Mouse (Mus musculus): Measurements from ENCODE around the gene Cltc. TPM values are rescaled to one million over a fixed set of nuclear protein-coding genes. Genes with fewer than 3 reads are reported as not detected.

The Cltc gene
- polyA plus RNA-seq, 1 experiment from 2014 or later, result 214 TPM

DNA sequence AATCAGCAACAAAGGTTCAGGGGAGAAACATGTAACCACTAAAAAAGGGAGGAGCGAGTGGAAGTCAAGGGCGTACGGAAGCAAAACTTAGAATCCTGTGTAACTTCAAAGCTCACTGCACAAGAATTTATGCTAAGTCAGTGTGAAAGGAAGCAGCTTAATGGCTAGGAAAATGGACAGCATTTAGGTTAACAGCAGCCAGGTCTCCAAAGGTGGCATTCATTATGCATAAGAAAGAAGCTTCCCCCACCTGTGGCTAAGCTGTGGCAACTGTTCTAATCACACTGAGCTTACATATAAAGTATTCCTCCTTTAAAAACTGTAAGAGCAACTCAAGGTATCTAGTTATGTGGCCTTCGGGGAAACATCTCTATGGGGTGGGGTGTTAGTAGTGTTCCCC is 56.2 kb downstream of the Cltc start:
- H3K36me3 ChIP-seq (ENCODE audit: control insufficient read depth, insufficient read depth, low read length), result peaks cover 23% of the 10 kb centered on the region
- no peaks in the 10 kb centered on the region for H3K27me3 ChIP-seq (ENCODE audit: control insufficient read depth, insufficient read depth, low read length)
- no peak overlapping the region for H3K4me3 ChIP-seq (ENCODE audit: low read depth, low read length)
- DNase-seq (ENCODE audit: low spot score) (no peak), ATAC-seq (ENCODE audit: insufficient read depth, low FRiP score, low TSS enrichment) (no peak)
- H3K9ac ChIP-seq (ENCODE audit: low read length), result no peak overlapping the region
- H3K9me3 ChIP-seq (ENCODE audit: control insufficient read depth, low read length), result no peaks in the 10 kb centered on the region
- no peak overlapping the region for H3K27ac ChIP-seq (ENCODE audit: low read depth, low read length)
- no peaks in the 10 kb centered on the region for H3K4me1 ChIP-seq (ENCODE audit: control insufficient read depth, insufficient read depth, low read length)
- no peak overlapping the region for H3K4me2 ChIP-seq (ENCODE audit: low read depth)
- 92% methylated on average over 4 of the region's 4 CpGs for WGBS

GRCm38 (mm10) chr11:86695461-86695860 is 61.9 kb downstream of the Cltc start:
- H3K9me3 ChIP-seq (ENCODE audit: control insufficient read depth, low read length), result no peaks in the 10 kb centered on the region
- no peak overlapping the region for H3K9ac ChIP-seq (ENCODE audit: low read length)
- DNase-seq (ENCODE audit: low spot score) (no peak), ATAC-seq (ENCODE audit: insufficient read depth, low FRiP score, low TSS enrichment) (no peak)
- H3K27me3 ChIP-seq (ENCODE audit: control insufficient read depth, insufficient read depth, low read length), result no peaks in the 10 kb centered on the region
- H3K4me2 ChIP-seq (ENCODE audit: low read depth), result no peak overlapping the region
- no peak overlapping the region for H3K4me3 ChIP-seq (ENCODE audit: low read depth, low read length)
- no peak overlapping the region for H3K27ac ChIP-seq (ENCODE audit: low read depth, low read length)
- H3K4me1 ChIP-seq (ENCODE audit: control insufficient read depth, insufficient read depth, low read length), result no peaks in the 10 kb centered on the region
- H3K36me3 ChIP-seq (ENCODE audit: control insufficient read depth, insufficient read depth, low read length), result peaks cover 14% of the 10 kb centered on the region
- WGBS, result 74% methylated on average over 4 of the region's 4 CpGs

- no peaks in the 10 kb centered on the region for H3K27me3 ChIP-seq (ENCODE audit: control insufficient read depth, insufficient read depth, low read length)
- H3K9me3 ChIP-seq (ENCODE audit: control insufficient read depth, low read length), result no peaks in the 10 kb centered on the region
- DNase-seq (ENCODE audit: low spot score), result no peak
- WGBS, result 87% methylated on average over 2 of the region's 2 CpGs
- no peak overlapping the region for H3K27ac ChIP-seq (ENCODE audit: low read depth, low read length)
- no peak for ATAC-seq (ENCODE audit: insufficient read depth, low FRiP score, low TSS enrichment)
- peaks cover 11% of the 10 kb centered on the region for H3K36me3 ChIP-seq (ENCODE audit: control insufficient read depth, insufficient read depth, low read length)
- H3K9ac ChIP-seq (ENCODE audit: low read length), result no peak overlapping the region
- H3K4me2 ChIP-seq (ENCODE audit: low read depth), result no peak overlapping the region
- no peaks in the 10 kb centered on the region for H3K4me1 ChIP-seq (ENCODE audit: control insufficient read depth, insufficient read depth, low read length)
- no peak overlapping the region for H3K4me3 ChIP-seq (ENCODE audit: low read depth, low read length)
These were observed 64.8 kb downstream of the Cltc start for GRCm38 (mm10) chr11:86692546-86692945.

DNA sequence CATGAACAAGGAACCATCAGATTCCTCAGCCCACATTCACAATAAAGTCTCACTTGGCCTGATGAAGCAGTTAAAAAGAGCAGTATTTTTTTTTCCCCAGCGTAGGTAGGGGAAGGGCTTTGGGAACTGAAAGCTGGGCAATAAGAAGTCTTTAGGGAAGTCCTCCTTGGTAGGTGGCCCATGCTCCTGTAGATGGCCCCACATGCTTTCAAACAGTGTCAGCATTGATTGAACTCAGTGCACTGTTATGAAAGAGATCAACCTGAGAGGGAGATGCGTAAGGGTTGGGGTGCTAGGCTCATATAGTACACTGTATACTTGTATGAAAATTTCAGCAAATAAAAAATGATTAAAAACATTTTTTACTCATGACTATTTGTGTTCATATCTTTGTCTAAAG is 65.4 kb downstream of the Cltc start:
- Histone ChIP-seq H3K4me3 (ENCODE audit: low read depth, low read length) (no peak overlapping the region), H3K4me2 (ENCODE audit: low read depth) (no peak overlapping the region), H3K9ac (ENCODE audit: low read length) (no peak overlapping the region), H3K27ac (ENCODE audit: low read depth, low read length) (no peak overlapping the region), H3K9me3 (ENCODE audit: control insufficient read depth, low read length) (no peaks in the 10 kb centered on the region), H3K4me1 (ENCODE audit: control insufficient read depth, insufficient read depth, low read length) (no peaks in the 10 kb centered on the region), H3K27me3 (ENCODE audit: control insufficient read depth, insufficient read depth, low read length) (no peaks in the 10 kb centered on the region), H3K36me3 (ENCODE audit: control insufficient read depth, insufficient read depth, low read length) (peaks cover 11% of the 10 kb centered on the region)
- ATAC-seq (ENCODE audit: insufficient read depth, low FRiP score, low TSS enrichment) (no peak), DNase-seq (ENCODE audit: low spot score) (no peak)
- WGBS, result 95% methylated on average over 2 of the region's 2 CpGs

DNA sequence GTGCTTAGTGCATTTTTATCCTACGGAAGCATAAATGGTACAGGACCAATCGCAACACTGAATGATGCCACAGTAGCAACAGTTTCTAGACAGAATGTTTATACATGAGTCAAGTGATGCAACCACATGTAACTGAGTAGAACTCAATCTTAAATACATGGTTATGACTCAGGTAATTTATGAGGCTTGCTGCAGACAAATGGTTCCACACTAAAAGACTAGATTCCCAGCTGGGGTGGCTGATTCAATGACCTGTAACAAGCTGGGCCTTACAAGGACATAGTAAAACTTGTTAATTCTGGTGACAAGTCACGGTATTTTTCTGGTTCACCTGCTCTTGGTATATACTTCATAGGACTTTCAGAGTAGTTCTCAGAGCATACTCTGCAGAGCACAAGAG is 65.9 kb downstream of the Cltc start:
- no peaks in the 10 kb centered on the region for H3K4me1 ChIP-seq (ENCODE audit: control insufficient read depth, insufficient read depth, low read length)
- 94% methylated on average over 3 of the region's 3 CpGs for WGBS
- no peak overlapping the region for H3K4me2 ChIP-seq (ENCODE audit: low read depth)
- DNase-seq (ENCODE audit: low spot score) (no peak), ATAC-seq (ENCODE audit: insufficient read depth, low FRiP score, low TSS enrichment) (no peak)
- H3K27ac ChIP-seq (ENCODE audit: low read depth, low read length), result no peak overlapping the region
- H3K4me3 ChIP-seq (ENCODE audit: low read depth, low read length), result no peak overlapping the region
- no peak overlapping the region for H3K9ac ChIP-seq (ENCODE audit: low read length)
- peaks cover 11% of the 10 kb centered on the region for H3K36me3 ChIP-seq (ENCODE audit: control insufficient read depth, insufficient read depth, low read length)
- H3K27me3 ChIP-seq (ENCODE audit: control insufficient read depth, insufficient read depth, low read length), result no peaks in the 10 kb centered on the region
- no peaks in the 10 kb centered on the region for H3K9me3 ChIP-seq (ENCODE audit: control insufficient read depth, low read length)

DNA sequence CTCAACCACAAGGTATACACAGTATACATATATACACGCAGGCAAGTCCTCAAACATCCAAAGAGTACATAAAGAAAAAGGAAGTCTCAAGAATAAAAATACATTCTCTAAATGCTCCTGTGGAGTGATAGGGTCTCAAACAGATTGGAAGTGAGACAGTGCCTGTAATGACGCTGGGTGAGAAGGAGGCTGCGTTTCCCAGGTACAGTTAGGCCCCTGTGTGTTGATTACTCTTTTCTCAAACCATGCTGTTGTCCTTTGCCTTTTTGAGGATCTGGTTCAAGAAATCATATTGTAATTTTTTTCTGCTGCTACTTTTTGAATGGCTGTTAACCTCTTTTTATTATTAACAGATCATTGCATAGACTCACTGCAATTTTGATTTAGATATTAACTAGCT is 67.0 kb downstream of the Cltc start:
- Histone ChIP-seq H3K27me3 (ENCODE audit: control insufficient read depth, insufficient read depth, low read length) (no peaks in the 10 kb centered on the region), H3K9me3 (ENCODE audit: control insufficient read depth, low read length) (no peaks in the 10 kb centered on the region), H3K4me1 (ENCODE audit: control insufficient read depth, insufficient read depth, low read length) (peaks cover 1% of the 10 kb centered on the region; the same call in 1 of the 2 replicates), H3K4me3 (ENCODE audit: low read depth, low read length) (no peak overlapping the region), H3K9ac (ENCODE audit: low read length) (no peak overlapping the region), H3K4me2 (ENCODE audit: low read depth) (no peak overlapping the region), H3K36me3 (ENCODE audit: control insufficient read depth, insufficient read depth, low read length) (peaks cover 9% of the 10 kb centered on the region), H3K27ac (ENCODE audit: low read depth, low read length) (no peak overlapping the region)
- no peak for ATAC-seq (ENCODE audit: insufficient read depth, low FRiP score, low TSS enrichment)
- no peak for DNase-seq (ENCODE audit: low spot score)
- WGBS, result 93% methylated on average over 3 of the region's 3 CpGs

GRCm38 (mm10) chr11:86685366-86685765 is 72.0 kb downstream of the Cltc start:
- peaks cover 19% of the 10 kb centered on the region for H3K4me1 ChIP-seq (ENCODE audit: control insufficient read depth, insufficient read depth, low read length)
- ATAC-seq (ENCODE audit: insufficient read depth, low FRiP score, low TSS enrichment) (no peak), DNase-seq (ENCODE audit: low spot score) (no peak)
- H3K27ac ChIP-seq (ENCODE audit: low read depth, low read length), result no peak overlapping the region
- 95% methylated on average over 1 of the region's 1 CpGs for WGBS
- H3K27me3 ChIP-seq (ENCODE audit: control insufficient read depth, insufficient read depth, low read length), result no peaks in the 10 kb centered on the region
- H3K4me2 ChIP-seq (ENCODE audit: low read depth), result peak overlapping the region; percentile 90; the same call in 1 of the 2 replicates
- H3K36me3 ChIP-seq (ENCODE audit: control insufficient read depth, insufficient read depth, low read length), result no peaks in the 10 kb centered on the region; the same call in 1 of the 2 replicates
- no peak overlapping the region for H3K9ac ChIP-seq (ENCODE audit: low read length)
- H3K4me3 ChIP-seq (ENCODE audit: low read depth, low read length), result no peak overlapping the region
- no peaks in the 10 kb centered on the region for H3K9me3 ChIP-seq (ENCODE audit: control insufficient read depth, low read length)

DNA sequence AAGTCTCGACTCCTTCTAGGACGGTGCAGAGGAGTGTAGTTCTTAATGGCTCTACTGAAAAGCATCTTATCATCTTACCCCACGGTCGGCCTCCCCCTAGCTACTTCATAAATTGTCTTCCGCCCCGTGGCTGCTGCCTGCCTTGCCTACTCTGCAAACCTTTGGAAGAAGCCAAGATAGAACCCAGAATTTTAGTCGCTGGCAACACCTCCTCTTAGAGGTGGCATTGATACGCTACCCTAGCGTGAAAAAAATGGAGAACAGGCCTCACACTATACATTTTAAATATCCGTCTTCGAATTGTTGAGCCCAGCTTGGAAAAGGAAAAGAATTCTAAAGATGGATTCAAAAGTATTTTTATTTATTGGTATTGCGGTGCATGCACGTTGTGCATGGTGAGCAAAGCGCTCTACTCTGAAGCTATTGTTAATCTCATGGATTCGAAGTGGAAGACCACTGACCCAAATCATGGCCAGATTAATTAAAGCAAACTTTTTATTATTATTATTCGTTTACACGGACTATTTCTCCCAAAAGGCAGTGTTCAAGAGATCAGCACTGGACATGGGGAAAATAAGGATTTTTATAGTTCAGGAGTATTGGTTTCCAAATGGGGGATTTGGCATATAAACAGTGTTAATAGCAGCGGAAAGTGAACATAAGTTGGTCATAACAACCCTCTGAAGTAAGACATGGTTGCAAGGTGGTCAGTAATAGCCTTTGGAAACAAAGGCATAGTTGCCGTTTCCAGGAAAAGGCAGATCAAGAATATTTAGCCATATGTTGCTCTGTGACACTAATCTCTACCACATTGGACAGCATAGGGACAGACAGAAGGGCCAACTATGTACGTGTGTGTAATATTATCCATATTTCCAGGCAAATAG is 73.0 kb downstream of the Cltc start:
- Histone ChIP-seq H3K9me3 (ENCODE audit: control insufficient read depth, low read length) (no peaks in the 10 kb centered on the region), H3K4me3 (ENCODE audit: low read depth, low read length) (peak overlapping the region; percentile 87), H3K4me1 (ENCODE audit: control insufficient read depth, insufficient read depth, low read length) (peaks cover 19% of the 10 kb centered on the region), H3K27me3 (ENCODE audit: control insufficient read depth, insufficient read depth, low read length) (no peaks in the 10 kb centered on the region), H3K9ac (ENCODE audit: low read length) (peak overlapping the region; percentile 77), H3K27ac (ENCODE audit: low read depth, low read length) (peak overlapping the region; percentile 79), H3K4me2 (ENCODE audit: low read depth) (peak overlapping the region; percentile 90), H3K36me3 (ENCODE audit: control insufficient read depth, insufficient read depth, low read length) (no peaks in the 10 kb centered on the region)
- no peak for DNase-seq (ENCODE audit: low spot score)
- WGBS, result 10% methylated on average over 20 of the region's 20 CpGs
- ATAC-seq (ENCODE audit: insufficient read depth, low FRiP score, low TSS enrichment), result no peak
